In the genomic region with DNA sequence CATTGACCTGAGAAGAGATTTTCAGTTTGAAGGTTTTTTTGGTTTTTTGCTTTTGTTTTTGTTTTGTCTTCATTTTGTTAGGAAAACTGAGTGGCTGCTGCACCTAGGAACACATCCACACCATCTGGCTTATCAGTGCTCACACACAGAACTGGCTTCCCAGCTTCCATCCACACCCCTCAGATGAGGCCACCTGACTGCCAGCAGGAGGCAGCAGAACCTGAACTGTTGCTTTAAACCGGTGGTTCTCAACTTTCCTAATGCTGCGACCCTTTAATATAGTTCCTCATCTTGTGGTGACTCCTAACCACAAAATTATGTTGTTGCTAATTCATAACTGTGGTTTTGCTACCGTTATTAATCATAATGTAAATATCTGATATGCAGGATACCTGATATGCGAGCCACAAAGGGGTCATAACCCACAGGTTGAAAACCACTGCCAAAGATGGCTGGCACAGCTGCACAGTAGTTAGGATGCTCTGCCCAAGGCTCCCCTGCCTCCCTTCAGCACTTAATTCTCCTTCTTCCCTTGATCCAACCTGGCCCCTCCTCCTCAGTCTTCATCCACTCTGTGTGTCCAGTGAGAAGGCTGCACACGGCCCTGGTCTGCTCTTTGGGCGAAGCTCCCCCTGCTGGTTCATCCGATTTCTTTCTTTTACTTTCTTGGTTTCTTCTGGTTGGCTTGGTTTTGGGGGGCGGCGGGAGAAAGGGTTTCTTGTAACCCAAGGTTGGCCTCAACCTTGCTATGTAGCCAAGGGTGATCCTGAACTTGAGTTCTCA, we compare ENCODE assay signal across 8 mouse cellular contexts.
DNase-seq lines count a peak whose midpoint lies in the region; ATAC-seq and TF ChIP-seq lines count a peak whose summit lies in the region.

No protein-coding gene starts in this region.

- TF ChIP-seq CTCF in heart, postnatal 0 days (IDR thresholded peaks at IDR 0.05; ENCODE audit: low read depth), result peak; percentile 33

- H3K27me3 ChIP-seq in heart, postnatal 0 days (ENCODE audit: control insufficient read depth, insufficient read depth, low read length), result no peaks in the 10 kb centered on the region
- peaks cover 20% of the 10 kb centered on the region; the same call in 1 of the 2 replicates for H3K27me3 ChIP-seq in midbrain, embryonic 14.5 days (ENCODE audit: control insufficient read depth, insufficient read depth, low read length)

- no peak overlapping the region for H3K9ac ChIP-seq in heart, postnatal 0 days (replicated peaks; ENCODE audit: low read depth, low read length)
- no peak overlapping the region for H3K9ac ChIP-seq in midbrain, embryonic 14.5 days (replicated peaks; ENCODE audit: low read length)

- WGBS in heart, postnatal 0 days, result 72% methylated on average over 9 of the region's 9 CpGs
- 65% methylated on average over 9 of the region's 9 CpGs for WGBS in midbrain, embryonic 14.5 days

- no peak overlapping the region for H3K27ac ChIP-seq in heart, postnatal 0 days (ENCODE audit: low read depth)
- H3K27ac ChIP-seq in midbrain, embryonic 14.5 days (replicated peaks; ENCODE audit: low read depth, low read length), result no peak overlapping the region

- no peak overlapping the region for H3K4me3 ChIP-seq in heart, postnatal 0 days (ENCODE audit: low read depth, low read length)
- H3K4me3 ChIP-seq in midbrain, embryonic 14.5 days (replicated peaks; ENCODE audit: low read depth, low read length), result no peak overlapping the region

- no peaks in the 10 kb centered on the region for H3K36me3 ChIP-seq in heart, postnatal 0 days (replicated peaks; ENCODE audit: control insufficient read depth, insufficient read depth, low read length)
- H3K36me3 ChIP-seq in midbrain, embryonic 14.5 days (ENCODE audit: control insufficient read depth, insufficient read depth, low read length), result no peaks in the 10 kb centered on the region

- ATAC-seq in heart, postnatal 0 days (ENCODE audit: insufficient read depth, low read depth), result no peak
- peak; percentile 31; the same call in 1 of the 2 replicates for ATAC-seq in midbrain, embryonic 14.5 days (ENCODE audit: low FRiP score, low TSS enrichment)

- H3K4me2 ChIP-seq in heart, postnatal 0 days (ENCODE audit: low read depth, low read length), result no peak overlapping the region
- no peak overlapping the region for H3K4me2 ChIP-seq in midbrain, embryonic 14.5 days (ENCODE audit: low read length)

- 0 out of 2 replicates have a peak, but pooled peaks cover 4% of the 10 kb centered on the region for H3K4me1 ChIP-seq in heart, postnatal 0 days (ENCODE audit: control insufficient read depth, insufficient read depth)
- no peaks in the 10 kb centered on the region for H3K4me1 ChIP-seq in midbrain, embryonic 14.5 days (ENCODE audit: control insufficient read depth, insufficient read depth, low read length)

- no peak for DNase-seq in heart, postnatal 0 days (ENCODE audit: low spot score)
- no peak for DNase-seq in heart, postnatal 36 days
- DNase-seq in 3T3-L1 (ENCODE audit: low read depth, low spot score), result peak; percentile 45
- peak; percentile 52 for DNase-seq in R1 (ENCODE audit: low read depth, low spot score)
- DNase-seq in kidney, adult 8-10 months, result peak; percentile 1 to 33
- DNase-seq in midbrain, embryonic 14.5 days, result peak; percentile 71
- no peak for DNase-seq in spleen, postnatal 36 days (ENCODE audit: low spot score in 2 of 2)
- DNase-seq in c-Kit-positive CD71-positive TER-119-positive erythroid progenitor cells, embryonic 14.5 days (ENCODE audit: low spot score), result no peak

- no peak for TF ChIP-seq EP300 in heart, postnatal 0 days (IDR thresholded peaks at IDR 0.05; ENCODE audit: low read depth)

- H3K9me3 ChIP-seq in heart, postnatal 0 days (replicated peaks; ENCODE audit: control insufficient read depth, low read length), result no peaks in the 10 kb centered on the region
- H3K9me3 ChIP-seq in midbrain, embryonic 14.5 days (ENCODE audit: control insufficient read depth, low read length), result no peaks in the 10 kb centered on the region

- intact Hi-C loops in heart, postnatal 36 days (cut with DNase I), result no loop called here

Comparison
In these comparisons a context has a peak if more than half of its experiments do, and no peak if none do; other contexts are left out.
1. DNase-seq: peak in 3T3-L1 (single experiment), R1 (single experiment), kidney, adult 8-10 months (2 of 2) and midbrain, embryonic 14.5 days (single experiment); none in heart, postnatal 0 days (single experiment), heart, postnatal 36 days (0 of 2), spleen, postnatal 36 days (0 of 2) and c-Kit-positive CD71-positive TER-119-positive erythroid progenitor cells, embryonic 14.5 days (single experiment).